Mouse (Mus musculus) adrenal gland, adult 2 months (tissue): Measurements from ENCODE around the gene Actr1a. TPM values are rescaled to one million over a fixed set of nuclear protein-coding genes. Genes with fewer than 3 reads are reported as not detected.

Experiments used
- DNase-seq: peaks from one replicate; pipeline ENCODE4 v3.0.0; 2021
- long read RNA-seq: library from polyadenylated mRNA; stranded (forward); transcript quantifications from one replicate; pipeline ENCODE4 v2.0.0, GENCODE M21; 2021
- polyA plus RNA-seq: library from polyadenylated mRNA; depleted of rRNA; stranded (reverse); fragments of >200 nt; gene quantifications from 2 replicates; pipeline ENCODE4 v1.2.3, GENCODE M21; 2012; rRNA removed
- total RNA-seq, 2 experiments: library from RNA; stranded (reverse); gene quantifications; 2 replicates each; pipeline ENCODE4 v1.2.3; 2021

Gene Actr1a
- total RNA-seq (100 to 1,000 TPM; 108 to 115 TPM), polyA plus RNA-seq (85.2 and 87.2 TPM in 2 replicates)
- long read RNA-seq, transcript Actr1a-201 (11 exons, 2,757 nt) = major isoform, 83 of 104 reads
- long read RNA-seq, partial matches to known transcripts = 16 of 104 reads
- long read RNA-seq, other reads (novel, unspliced or antisense) = 5 of 104 reads

DNA sequence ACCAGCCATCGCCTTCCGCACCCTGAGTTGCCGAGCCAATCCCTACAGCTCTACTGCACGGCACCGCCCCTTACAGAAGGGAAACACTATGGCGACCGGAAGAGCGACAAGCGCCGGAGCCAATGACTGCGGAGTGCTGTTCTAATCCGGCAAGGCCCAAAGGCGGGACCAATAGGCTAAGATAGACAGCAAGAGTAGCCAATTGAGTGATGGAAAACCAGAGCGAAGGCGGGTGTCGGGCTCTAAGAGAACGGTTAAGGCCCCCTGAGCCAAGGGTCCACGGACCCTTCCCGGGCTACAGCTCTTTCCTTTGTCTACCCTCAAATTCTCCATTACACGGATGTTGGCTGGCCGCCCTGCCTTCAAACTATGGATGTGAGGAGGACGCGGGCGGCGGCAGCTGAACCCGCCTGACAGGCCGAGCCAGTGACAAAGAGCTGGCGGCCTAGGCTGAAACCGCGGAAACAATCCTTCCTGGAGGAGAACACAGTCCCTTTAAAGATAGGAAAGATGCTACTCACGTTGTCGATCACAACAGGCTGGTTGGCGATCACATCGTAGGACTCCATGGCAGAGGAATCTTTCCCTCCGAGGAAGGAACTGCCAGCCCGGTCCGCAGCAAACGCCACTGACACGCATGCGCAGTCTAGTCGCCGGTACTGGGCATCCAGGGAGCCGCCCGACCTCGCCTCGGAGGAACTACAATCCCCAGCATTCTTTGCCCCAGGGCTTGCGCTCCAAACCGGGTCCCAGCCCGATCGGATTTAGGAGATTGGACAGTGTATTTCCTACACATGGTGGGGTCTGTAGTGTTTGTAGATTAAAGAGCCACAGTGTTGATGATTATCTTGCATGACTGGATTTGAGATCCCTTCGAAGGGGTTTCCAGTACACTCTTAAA, at the start of gene Actr1a:
TSS of gene Actr1a (minus strand) at position 640 of the 901 bp plus-strand sequence.
- peak; percentile 97 for DNase-seq

- peak; percentile 82 for DNase-seq
Measured at GRCm38 (mm10) chr19:46444209-46444608, 48.7 kb upstream of the Actr1a start.

DNA sequence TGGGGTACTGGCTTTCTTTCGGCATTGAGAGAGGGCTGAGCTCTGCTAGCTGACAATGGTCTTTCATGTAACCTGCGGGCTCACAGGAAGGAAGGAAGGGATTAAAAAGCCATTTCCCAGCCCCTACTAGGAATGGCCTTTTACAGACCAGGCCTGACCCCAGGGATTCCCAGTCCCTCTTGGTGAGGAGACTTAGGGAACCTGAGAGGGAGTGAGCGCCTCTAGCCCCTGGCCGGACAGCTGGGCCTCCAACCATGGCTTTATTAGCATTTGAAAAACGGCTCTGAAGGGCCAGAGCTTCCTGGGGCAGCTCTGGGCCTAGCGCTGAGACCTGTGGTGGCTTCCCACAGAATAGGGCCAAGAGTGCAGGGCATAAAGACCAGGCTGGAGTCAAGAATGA, 48.0 kb upstream of the Actr1a start:
- no peak for DNase-seq

GRCm38 (mm10) chr19:46435492-46435891, 39.9 kb upstream of the Actr1a start:
- DNase-seq = no peak

DNA sequence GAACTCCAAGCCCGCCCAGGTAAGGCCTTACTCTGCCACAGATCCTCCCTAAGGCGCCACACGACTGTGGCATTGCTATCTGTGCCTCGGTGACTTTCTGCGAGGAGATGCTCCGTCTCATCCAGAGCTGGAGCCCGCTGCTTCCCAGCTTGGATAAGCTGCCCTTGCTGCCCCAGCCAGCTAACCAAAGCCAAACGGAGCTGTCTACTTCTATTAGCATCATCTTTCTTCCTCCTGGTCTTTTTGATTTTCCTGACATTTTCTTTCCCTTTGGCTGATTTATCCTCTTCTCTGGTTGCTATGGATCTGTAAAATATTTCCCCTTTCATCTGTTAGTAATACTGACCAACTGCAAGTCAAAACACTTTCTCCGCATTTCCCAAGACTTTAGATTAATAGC, 39.0 kb upstream of the Actr1a start:
- DNase-seq = no peak

GRCm38 (mm10) chr19:46434148-46434547, 38.6 kb upstream of the Actr1a start:
- DNase-seq = peak; percentile 26

- no peak for DNase-seq
Measured at GRCm38 (mm10) chr19:46433712-46434111, 38.2 kb upstream of the Actr1a start.

- no peak for DNase-seq
Measured at GRCm38 (mm10) chr19:46429250-46429649, 33.7 kb upstream of the Actr1a start.

DNA sequence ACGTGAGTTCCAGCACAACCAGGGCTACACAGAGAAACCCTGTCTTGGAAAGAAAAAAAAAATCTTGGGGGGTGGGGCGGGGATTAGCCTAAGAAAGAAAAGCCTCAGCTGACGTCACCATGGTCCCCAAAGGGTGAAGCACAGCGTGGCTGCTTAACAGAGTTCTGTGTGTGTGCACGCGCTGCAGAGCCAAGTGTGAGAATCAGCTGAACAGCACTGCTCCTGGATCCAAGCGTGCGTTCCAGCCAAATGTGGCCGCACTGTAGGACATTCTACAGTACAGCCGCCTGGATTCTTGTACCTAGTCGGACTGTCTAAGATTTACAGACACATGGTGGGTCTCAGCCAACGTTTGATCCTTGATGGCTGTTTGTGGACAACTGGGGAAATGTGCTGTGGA, 30.9 kb upstream of the Actr1a start:
- DNase-seq = no peak

GRCm38 (mm10) chr19:46425266-46425665, 29.7 kb upstream of the Actr1a start:
- DNase-seq = no peak

- DNase-seq = no peak
Measured at GRCm38 (mm10) chr19:46422384-46423338, 27.1 kb upstream of the Actr1a start.

DNA sequence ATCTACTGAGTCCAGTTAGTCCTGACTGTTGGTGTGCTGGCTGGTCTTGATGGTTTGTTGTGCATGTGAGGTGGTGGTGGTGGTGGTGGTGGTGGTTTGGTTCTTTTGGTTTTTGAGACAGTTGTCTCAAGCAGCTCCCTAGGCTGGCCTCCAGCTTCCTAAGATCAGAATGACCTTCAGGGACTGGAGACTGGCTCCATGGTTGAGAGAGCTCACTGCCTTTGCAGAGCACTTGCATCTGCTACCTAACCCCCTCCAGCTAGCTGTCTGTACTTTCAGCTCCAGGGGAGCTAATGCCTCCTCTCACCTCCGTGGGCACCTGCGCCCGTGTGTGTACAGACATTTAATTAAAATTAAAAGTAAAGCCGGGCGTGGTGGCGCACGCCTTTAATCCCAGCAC, 24.9 kb upstream of the Actr1a start:
- DNase-seq = no peak

GRCm38 (mm10) chr19:46418051-46418450, 22.5 kb upstream of the Actr1a start:
- no peak for DNase-seq

- no peak for DNase-seq
Measured at GRCm38 (mm10) chr19:46416276-46416675, 20.7 kb upstream of the Actr1a start.

- DNase-seq = no peak
Measured at GRCm38 (mm10) chr19:46414486-46414885, 18.9 kb upstream of the Actr1a start.

DNA sequence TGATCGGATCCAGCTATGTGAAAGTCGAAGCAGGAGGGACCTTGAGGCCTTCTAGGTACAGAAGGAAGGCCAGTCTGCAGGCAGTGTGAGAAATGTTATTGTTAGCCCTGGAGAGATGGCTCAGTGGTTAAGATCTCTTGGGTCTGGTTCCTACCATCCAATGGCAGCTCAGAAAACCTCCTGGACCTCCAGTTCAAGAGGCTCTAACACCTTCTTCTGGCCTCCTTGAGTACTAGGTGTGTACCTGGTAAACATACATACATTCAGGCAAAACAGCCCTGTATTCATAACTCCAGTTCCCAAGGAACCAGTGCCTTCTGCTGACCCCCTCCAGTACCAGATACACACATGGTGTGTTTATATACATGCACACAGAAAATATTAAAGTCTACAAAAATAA, 18.4 kb upstream of the Actr1a start:
- no peak for DNase-seq

DNA sequence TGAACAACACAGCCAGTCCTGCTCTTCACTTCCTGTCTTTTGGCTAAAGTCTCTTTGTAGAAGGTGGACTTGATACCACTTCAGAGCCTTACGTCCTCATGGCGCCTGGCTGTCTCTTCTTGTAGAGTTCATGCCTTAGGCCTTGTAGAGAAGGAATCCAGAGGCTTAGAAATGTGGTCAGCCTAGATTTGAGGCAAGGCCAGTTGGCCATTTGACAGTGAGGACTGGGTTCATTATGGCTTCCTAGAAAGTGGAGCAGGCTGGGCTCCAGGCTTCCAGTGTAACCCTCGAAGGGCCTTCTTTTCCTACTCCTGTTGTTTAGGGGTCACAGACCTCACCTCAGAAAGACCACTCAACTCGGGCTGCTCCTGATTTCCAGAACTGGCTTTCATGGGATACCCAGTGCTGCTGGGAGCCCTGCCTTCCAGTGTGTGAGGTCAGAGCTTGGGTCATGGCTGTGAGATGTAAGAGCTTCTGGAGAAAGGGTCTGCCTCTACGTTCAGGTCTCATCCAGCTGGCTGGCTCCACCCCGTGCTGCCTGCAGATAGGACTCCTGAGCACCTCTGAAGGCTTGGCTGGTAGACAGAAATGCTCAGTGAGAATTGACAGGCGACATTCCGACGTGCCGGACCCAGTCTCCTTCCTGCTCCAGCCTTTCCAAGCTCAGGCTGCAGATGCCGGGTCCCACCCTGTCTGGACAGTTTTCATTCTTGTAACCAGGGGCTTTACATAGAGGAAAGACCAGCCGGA, 16.7 kb upstream of the Actr1a start:
- DNase-seq = no peak

GRCm38 (mm10) chr19:46409506-46409905, 14.0 kb upstream of the Actr1a start:
- DNase-seq = peak; percentile 49

DNA sequence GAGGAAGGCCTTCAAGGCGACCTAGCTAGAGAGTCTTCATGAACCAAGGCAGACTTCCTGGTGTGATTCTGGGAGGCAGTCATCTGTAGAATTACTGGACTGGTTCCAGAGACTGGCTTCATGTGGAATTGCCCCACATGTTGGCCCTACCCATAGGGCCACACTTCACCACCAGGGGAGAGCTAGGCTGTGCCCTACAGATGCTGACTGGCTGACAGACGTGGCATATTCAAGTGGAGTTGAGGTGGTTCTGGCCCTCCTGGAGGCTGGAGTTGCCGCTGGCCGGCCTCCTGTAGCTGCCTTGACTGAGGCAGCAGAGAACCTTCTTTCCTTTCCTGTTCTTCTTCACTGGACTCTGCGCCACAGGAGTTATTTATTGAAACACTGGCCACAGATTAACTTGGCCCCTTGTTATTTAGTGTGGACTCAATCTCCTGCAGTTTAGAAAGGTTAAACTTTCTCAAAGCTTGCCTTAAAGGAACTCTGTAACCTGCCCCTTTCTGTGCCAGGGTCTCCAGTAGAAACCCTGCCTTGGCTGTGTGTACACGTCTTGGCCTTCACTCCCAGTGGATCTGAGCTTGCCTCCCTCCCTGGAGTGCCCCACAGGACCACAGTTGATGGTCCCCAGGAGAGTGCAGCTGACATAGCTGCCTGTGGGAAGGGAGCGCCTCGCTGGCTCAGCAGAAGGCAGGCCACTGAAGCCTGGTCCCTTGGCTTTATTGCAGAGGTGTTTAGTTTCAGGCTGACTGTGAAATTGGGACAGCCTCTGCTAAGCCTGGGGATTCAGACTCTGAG, 11.2 kb upstream of the Actr1a start:
- no peak for DNase-seq

- DNase-seq = no peak
Measured at GRCm38 (mm10) chr19:46404030-46404429, 8.5 kb upstream of the Actr1a start.

DNA sequence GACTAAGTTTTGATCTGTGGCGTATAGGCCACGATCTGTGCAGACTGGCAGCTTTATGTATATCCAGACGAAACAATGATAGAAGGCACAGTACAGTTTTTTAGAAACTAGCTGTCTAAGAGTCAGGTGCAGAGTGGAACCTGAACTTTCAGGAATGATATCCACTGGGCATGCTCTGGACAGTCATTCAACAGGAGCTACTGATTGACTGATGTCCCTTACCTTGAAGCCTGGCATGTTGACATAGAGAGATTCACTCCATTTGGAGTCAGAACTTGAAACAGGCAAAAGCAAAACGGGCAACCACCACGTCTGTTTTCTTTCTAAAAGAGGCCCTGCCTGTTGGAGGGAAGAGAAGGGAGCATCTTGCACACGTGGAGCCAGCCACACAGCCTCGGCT, 5.0 kb upstream of the Actr1a start:
- no peak for DNase-seq
